30 mouse cellular contexts compared by ENCODE assay signal in the genomic region with DNA sequence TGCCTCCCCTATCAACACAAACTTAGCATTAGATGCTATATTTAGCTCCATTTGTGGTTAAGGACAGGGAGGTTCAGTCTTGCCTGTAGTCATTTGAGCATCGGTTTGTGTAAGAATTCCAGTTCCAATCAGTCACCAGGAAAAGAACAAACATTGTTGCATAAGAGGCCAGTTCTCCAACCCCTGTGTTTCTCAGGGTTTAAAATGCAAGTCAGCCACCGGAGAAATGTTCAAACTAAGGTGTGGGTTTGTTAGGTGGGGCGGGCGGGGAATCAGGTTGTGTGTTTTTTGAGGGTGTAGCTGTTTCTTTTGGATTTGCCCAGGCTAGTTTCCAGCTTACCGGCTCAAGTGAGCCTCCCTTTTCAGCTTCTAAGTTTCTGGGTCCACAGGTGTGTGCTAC. TPM values are rescaled to one million over a fixed set of nuclear protein-coding genes. Genes with fewer than 3 reads are reported as not detected.
DNase-seq lines count a peak whose midpoint lies in the region; ATAC-seq lines count a peak whose summit lies in the region.
"Had no signal": no experiment of that assay in that cellular context is flagged by ENCODE, and none has a peak within 500 bp of the region (broad histone marks: within the 10 kb centered on the region; RNA-seq: fewer than 3 reads in every experiment).

No protein-coding gene starts in this region.

- H3K4me2 ChIP-seq in lung, embryonic 16.5 days (ENCODE audit: low read depth, low read length) = no peak overlapping the region
- H3K4me2 ChIP-seq: embryonic facial prominence, embryonic 15.5 days; forebrain, embryonic 12.5 days; heart, embryonic 15.5 days; hindbrain, embryonic 12.5 days; intestine, embryonic 15.5 days; lung, embryonic 15.5 days; midbrain, embryonic 13.5 days had no signal

- no peaks in the 10 kb centered on the region for H3K9me3 ChIP-seq in lung, embryonic 16.5 days (ENCODE audit: control insufficient read depth, low read length)
- H3K9me3 ChIP-seq: embryonic facial prominence, embryonic 15.5 days; forebrain, embryonic 12.5 days; heart, embryonic 15.5 days; hindbrain, embryonic 12.5 days; intestine, embryonic 15.5 days; lung, embryonic 15.5 days; megakaryocyte, embryonic 14.5 days; midbrain, embryonic 13.5 days had no signal

- no peak for DNase-seq in lung, postnatal 14 days
- DNase-seq in urinary bladder, postnatal 14 days (ENCODE audit: low spot score) = peak; percentile 51
- DNase-seq in urinary bladder, adult 2 months (ENCODE audit: low spot score) = no peak
- DNase-seq in lung, postnatal 36 days = peak; percentile 67
- no peak for DNase-seq in adipocyte (ENCODE audit: low spot score)
- no peak for DNase-seq in right cerebral cortex, postnatal 14 days
- DNase-seq: adrenal gland, postnatal 25 days; cerebellum, adult 11-12 months; cerebellum, postnatal 10 days; forebrain, postnatal 0 days; gastrocnemius, postnatal 14 days; kidney, adult 8-10 months; kidney, postnatal 4 days; left cerebral cortex, postnatal 4 days; retina, postnatal 1 day; right cerebral cortex, postnatal 25 days; thymus, postnatal 4 days had no signal

- no peak overlapping the region for H3K9ac ChIP-seq in lung, embryonic 16.5 days (ENCODE audit: low read length)
- H3K9ac ChIP-seq: embryonic facial prominence, embryonic 15.5 days; forebrain, embryonic 12.5 days; forebrain, postnatal 0 days; heart, embryonic 15.5 days; hindbrain, embryonic 12.5 days; intestine, embryonic 15.5 days; liver, embryonic 14.5 days; lung, embryonic 15.5 days; midbrain, embryonic 13.5 days had no signal

- H3K36me3 ChIP-seq in lung, embryonic 16.5 days (ENCODE audit: control insufficient read depth, insufficient read depth, low read length) = no peaks in the 10 kb centered on the region
- H3K36me3 ChIP-seq: embryonic facial prominence, embryonic 15.5 days; forebrain, embryonic 12.5 days; G1E; heart, embryonic 15.5 days; hindbrain, embryonic 12.5 days; intestine, embryonic 15.5 days; lung, embryonic 15.5 days; midbrain, embryonic 13.5 days had no signal

- H3K27me3 ChIP-seq in lung, embryonic 16.5 days (ENCODE audit: control insufficient read depth, insufficient read depth, low read depth, low read length) = peaks cover 15% of the 10 kb centered on the region
- H3K27me3 ChIP-seq: embryonic facial prominence, embryonic 15.5 days had no signal

- H3K27ac ChIP-seq in lung, embryonic 16.5 days (ENCODE audit: low read length) = peak overlapping the region; percentile 48; the same call in 1 of the 2 replicates
- H3K27ac ChIP-seq: embryonic facial prominence, embryonic 15.5 days; forebrain, embryonic 12.5 days; heart, embryonic 15.5 days; hindbrain, embryonic 12.5 days; hindbrain, postnatal 0 days; intestine, embryonic 15.5 days; kidney, postnatal 0 days; liver, embryonic 14.5 days; lung, embryonic 15.5 days; midbrain, embryonic 13.5 days had no signal

- ATAC-seq in lung, embryonic 16.5 days (ENCODE audit: low read depth) = peak; percentile 15; the same call in 1 of the 2 replicates
- ATAC-seq: forebrain, postnatal 0 days; hindbrain, postnatal 0 days; intestine, embryonic 15.5 days; midbrain, embryonic 13.5 days had no signal

- H3K4me3 ChIP-seq in lung, embryonic 16.5 days (ENCODE audit: low read length) = no peak overlapping the region
- H3K4me3 ChIP-seq: embryonic facial prominence, embryonic 15.5 days; forebrain, embryonic 12.5 days; heart, embryonic 15.5 days; hindbrain, embryonic 12.5 days; intestine, embryonic 15.5 days; lung, embryonic 15.5 days; megakaryocyte, embryonic 14.5 days; midbrain, embryonic 13.5 days had no signal

- WGBS in lung, embryonic 16.5 days = 58% methylated on average over 5 of the region's 5 CpGs

- peaks cover 5% of the 10 kb centered on the region; the same call in 1 of the 2 replicates for H3K4me1 ChIP-seq in lung, embryonic 16.5 days (replicated peaks; ENCODE audit: control insufficient read depth, insufficient read depth, low read length)

RNA-seq across cellular contexts. Expression of gene Gsto1, which starts 20.2 kb away (rescaled TPM):
- polyA plus RNA-seq in lung, embryonic 16.5 days (2015; fragmentation: Nextera tagmentation; extraction: Ambion mirVana) = 93.9 and 105 TPM in 2 replicates
- polyA plus RNA-seq in urinary bladder, adult 2 months (2012; rRNA removed) = 478 and 508 TPM in 2 replicates

RNA-seq across cellular contexts. Expression of gene Gsto2, which starts 30.7 kb away (rescaled TPM):
- polyA plus RNA-seq in lung, embryonic 16.5 days (2015; fragmentation: Nextera tagmentation; extraction: Ambion mirVana) = 1.2 and 1.3 TPM in 2 replicates
- polyA plus RNA-seq in urinary bladder, adult 2 months (2012; rRNA removed) = 4.9 and 7.3 TPM in 2 replicates

Comparison
In these comparisons a context has a peak if more than half of its experiments do, and no peak if none do; other contexts are left out.
1. DNase-seq: peak in urinary bladder, postnatal 14 days (single experiment) and lung, postnatal 36 days (single experiment); none in lung, postnatal 14 days (single experiment), urinary bladder, adult 2 months (single experiment), adipocyte (single experiment) and right cerebral cortex, postnatal 14 days (single experiment).